Mouse (Mus musculus): Measurements from ENCODE around the gene Lctl. TPM values are rescaled to one million over a fixed set of nuclear protein-coding genes. Genes with fewer than 3 reads are reported as not detected.

The Lctl gene
- polyA plus RNA-seq, 1 experiment from 2014 or later, result 0.16 TPM

DNA sequence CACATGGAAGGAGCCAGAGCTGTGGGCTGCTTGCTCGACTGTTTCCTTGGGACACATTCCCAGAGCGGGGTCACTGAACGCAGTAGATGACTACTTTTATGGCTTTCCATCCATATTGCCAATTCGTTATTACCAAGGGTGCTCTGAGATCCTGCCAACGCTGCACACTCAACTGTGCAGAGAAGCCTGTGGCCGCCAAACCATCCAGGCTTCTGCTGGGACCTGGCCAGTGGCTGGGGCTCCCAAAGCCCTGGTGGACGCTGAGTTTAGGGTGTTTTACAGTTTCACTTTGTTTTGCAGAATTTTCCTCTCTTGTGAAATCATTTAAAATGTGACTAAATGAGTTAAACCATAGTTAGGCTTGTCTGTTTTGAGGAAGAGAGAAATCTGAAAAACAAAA, 32.7 kb upstream of the Lctl start:
- Histone ChIP-seq H3K9ac (ENCODE audit: low read depth, low read length) (peak overlapping the region; percentile 71; the same call in 1 of the 2 replicates), H3K4me2 (replicated peaks; ENCODE audit: low read depth, low read length) (peak overlapping the region; percentile 85), H3K27me3 (ENCODE audit: control insufficient read depth, insufficient read depth, low read length) (no peaks in the 10 kb centered on the region), H3K4me1 (ENCODE audit: control insufficient read depth, insufficient read depth, low read length) (peaks cover 27% of the 10 kb centered on the region), H3K9me3 (ENCODE audit: control insufficient read depth, low read length) (no peaks in the 10 kb centered on the region), H3K36me3 (ENCODE audit: control insufficient read depth, insufficient read depth, low read length) (no peaks in the 10 kb centered on the region), H3K27ac (ENCODE audit: low read depth, low read length) (0 out of 2 replicates have a peak overlapping the region, but pooled peaks have one; percentile 42), H3K4me3 (ENCODE audit: low read length) (peak overlapping the region; percentile 34; the same call in 1 of the 2 replicates)
- ATAC-seq (ENCODE audit: low FRiP score, low TSS enrichment), result no peak
- WGBS, result 18% methylated on average over 7 of the region's 7 CpGs

DNA sequence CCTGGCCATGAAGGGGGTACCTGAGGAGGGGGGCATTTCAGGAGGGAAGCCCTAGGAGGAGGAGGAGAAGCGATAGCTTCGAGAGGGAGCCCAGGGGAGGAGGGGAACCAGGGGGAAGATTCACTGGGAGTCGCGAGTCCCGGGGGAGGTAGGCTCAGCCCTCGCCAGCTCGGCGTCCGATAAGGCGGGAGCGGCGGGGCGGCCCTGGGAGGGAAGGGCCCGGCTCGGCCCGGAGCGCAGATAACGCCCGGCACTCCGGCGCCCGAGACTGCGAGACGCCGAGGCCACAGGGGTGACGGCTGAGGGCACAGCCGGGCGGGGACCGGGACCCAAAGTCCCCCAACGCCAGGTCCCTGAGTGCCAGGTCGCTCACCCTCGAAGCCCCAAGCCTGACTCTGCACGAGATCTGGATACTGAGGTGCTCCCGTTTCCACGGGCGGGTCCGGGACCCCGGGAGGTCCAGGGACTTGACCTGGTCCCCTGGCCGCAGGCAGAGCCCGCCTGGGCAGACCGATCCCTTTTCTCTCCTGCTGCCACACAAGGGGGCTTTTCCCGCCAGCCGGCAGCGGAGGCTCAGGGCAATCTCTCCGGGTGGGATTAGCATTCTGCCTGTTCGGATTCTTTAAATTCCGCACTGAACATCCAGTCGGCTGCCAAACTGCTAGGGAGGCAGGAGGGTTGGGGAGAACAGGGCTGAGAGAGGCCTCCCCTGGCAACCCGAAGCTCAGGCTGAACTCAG, 32.1 kb upstream of the Lctl start:
- peak overlapping the region; percentile 71 for H3K9ac ChIP-seq (ENCODE audit: low read depth, low read length)
- H3K27me3 ChIP-seq (ENCODE audit: control insufficient read depth, insufficient read depth, low read length), result no peaks in the 10 kb centered on the region
- peak; percentile 21; the same call in 1 of the 2 replicates for ATAC-seq (ENCODE audit: low FRiP score, low TSS enrichment)
- H3K4me2 ChIP-seq (replicated peaks; ENCODE audit: low read depth, low read length), result peak overlapping the region; percentile 85
- H3K27ac ChIP-seq (ENCODE audit: low read depth, low read length), result peak overlapping the region; percentile 42; the same call in 1 of the 2 replicates
- H3K9me3 ChIP-seq (ENCODE audit: control insufficient read depth, low read length), result no peaks in the 10 kb centered on the region
- no peaks in the 10 kb centered on the region for H3K36me3 ChIP-seq (ENCODE audit: control insufficient read depth, insufficient read depth, low read length)
- 2% methylated on average over 41 of the region's 49 CpGs for WGBS
- H3K4me3 ChIP-seq (ENCODE audit: low read length), result peak overlapping the region; percentile 34
- H3K4me1 ChIP-seq (ENCODE audit: control insufficient read depth, insufficient read depth, low read length), result peaks cover 26% of the 10 kb centered on the region

DNA sequence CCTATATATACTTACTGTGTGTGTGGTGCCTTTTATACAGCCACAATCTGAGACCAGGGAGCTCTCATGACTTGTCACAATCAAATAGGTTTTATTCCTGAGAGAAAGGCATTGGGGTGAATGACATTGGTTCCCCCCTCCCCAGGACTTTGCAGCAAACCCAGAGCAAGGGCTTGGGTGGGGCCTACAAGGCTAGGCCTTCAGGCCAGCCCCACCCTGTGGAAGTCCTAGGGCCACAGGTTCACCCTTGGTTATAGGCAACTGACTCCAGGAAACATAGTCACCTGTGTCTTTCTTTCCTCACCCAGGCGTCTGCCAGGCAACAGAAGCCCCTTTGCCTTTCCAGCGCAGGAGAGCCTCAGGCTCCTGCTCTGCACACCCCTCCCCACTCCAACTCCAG, 31.0 kb upstream of the Lctl start:
- H3K27ac ChIP-seq (ENCODE audit: low read depth, low read length), result no peak overlapping the region
- no peak overlapping the region for H3K4me3 ChIP-seq (ENCODE audit: low read length)
- no peaks in the 10 kb centered on the region for H3K27me3 ChIP-seq (ENCODE audit: control insufficient read depth, insufficient read depth, low read length)
- H3K36me3 ChIP-seq (ENCODE audit: control insufficient read depth, insufficient read depth, low read length), result no peaks in the 10 kb centered on the region
- WGBS, result 69% methylated on average over 2 of the region's 2 CpGs
- H3K4me1 ChIP-seq (ENCODE audit: control insufficient read depth, insufficient read depth, low read length), result peaks cover 26% of the 10 kb centered on the region
- ATAC-seq (ENCODE audit: low FRiP score, low TSS enrichment), result no peak
- H3K4me2 ChIP-seq (replicated peaks; ENCODE audit: low read depth, low read length), result no peak overlapping the region
- no peaks in the 10 kb centered on the region for H3K9me3 ChIP-seq (ENCODE audit: control insufficient read depth, low read length)
- H3K9ac ChIP-seq (ENCODE audit: low read depth, low read length), result no peak overlapping the region

- no peak overlapping the region for H3K4me2 ChIP-seq (replicated peaks; ENCODE audit: low read depth, low read length)
- H3K4me3 ChIP-seq (ENCODE audit: low read length), result no peak overlapping the region
- H3K9me3 ChIP-seq (ENCODE audit: control insufficient read depth, low read length), result no peaks in the 10 kb centered on the region
- no peaks in the 10 kb centered on the region for H3K36me3 ChIP-seq (ENCODE audit: control insufficient read depth, insufficient read depth, low read length)
- no peak overlapping the region for H3K9ac ChIP-seq (ENCODE audit: low read depth, low read length)
- no peak overlapping the region for H3K27ac ChIP-seq (ENCODE audit: low read depth, low read length)
- H3K27me3 ChIP-seq (ENCODE audit: control insufficient read depth, insufficient read depth, low read length), result no peaks in the 10 kb centered on the region
- WGBS, result 80% methylated on average over 6 of the region's 6 CpGs
- H3K4me1 ChIP-seq (ENCODE audit: control insufficient read depth, insufficient read depth, low read length), result peaks cover 26% of the 10 kb centered on the region
- no peak for ATAC-seq (ENCODE audit: low FRiP score, low TSS enrichment)
These were observed 30.4 kb upstream of the Lctl start for GRCm38 (mm10) chr9:64086543-64086942.

- peak; percentile 51 for ATAC-seq (ENCODE audit: low FRiP score, low TSS enrichment)
- no peak overlapping the region for H3K27ac ChIP-seq (ENCODE audit: low read depth, low read length)
These were observed 29.3 kb upstream of the Lctl start for GRCm38 (mm10) chr9:64087461-64088235.

GRCm38 (mm10) chr9:64088346-64088745, 28.6 kb upstream of the Lctl start:
- no peak for ATAC-seq (ENCODE audit: low FRiP score, low TSS enrichment)
- Histone ChIP-seq H3K9me3 (ENCODE audit: control insufficient read depth, low read length) (no peaks in the 10 kb centered on the region), H3K9ac (ENCODE audit: low read depth, low read length) (no peak overlapping the region), H3K4me1 (ENCODE audit: control insufficient read depth, insufficient read depth, low read length) (peaks cover 26% of the 10 kb centered on the region), H3K27me3 (ENCODE audit: control insufficient read depth, insufficient read depth, low read length) (no peaks in the 10 kb centered on the region), H3K36me3 (ENCODE audit: control insufficient read depth, insufficient read depth, low read length) (no peaks in the 10 kb centered on the region), H3K4me3 (ENCODE audit: low read length) (no peak overlapping the region), H3K27ac (ENCODE audit: low read depth, low read length) (no peak overlapping the region), H3K4me2 (replicated peaks; ENCODE audit: low read depth, low read length) (no peak overlapping the region)
- WGBS, result 93% methylated on average over 7 of the region's 7 CpGs

More at GRCm38 (mm10) chr9:64087461-64088235, 29.3 kb upstream of the Lctl start:
- H3K9ac ChIP-seq (ENCODE audit: low read depth, low read length), result no peak overlapping the region
- H3K36me3 ChIP-seq (ENCODE audit: control insufficient read depth, insufficient read depth, low read length), result no peaks in the 10 kb centered on the region
- H3K4me3 ChIP-seq (ENCODE audit: low read length), result no peak overlapping the region
- H3K9me3 ChIP-seq (ENCODE audit: control insufficient read depth, low read length), result no peaks in the 10 kb centered on the region
- no peak overlapping the region for H3K4me2 ChIP-seq (replicated peaks; ENCODE audit: low read depth, low read length)
- H3K4me1 ChIP-seq (ENCODE audit: control insufficient read depth, insufficient read depth, low read length), result peaks cover 26% of the 10 kb centered on the region
- H3K27me3 ChIP-seq (ENCODE audit: control insufficient read depth, insufficient read depth, low read length), result no peaks in the 10 kb centered on the region
- 35% methylated on average over 5 of the region's 5 CpGs for WGBS

DNA sequence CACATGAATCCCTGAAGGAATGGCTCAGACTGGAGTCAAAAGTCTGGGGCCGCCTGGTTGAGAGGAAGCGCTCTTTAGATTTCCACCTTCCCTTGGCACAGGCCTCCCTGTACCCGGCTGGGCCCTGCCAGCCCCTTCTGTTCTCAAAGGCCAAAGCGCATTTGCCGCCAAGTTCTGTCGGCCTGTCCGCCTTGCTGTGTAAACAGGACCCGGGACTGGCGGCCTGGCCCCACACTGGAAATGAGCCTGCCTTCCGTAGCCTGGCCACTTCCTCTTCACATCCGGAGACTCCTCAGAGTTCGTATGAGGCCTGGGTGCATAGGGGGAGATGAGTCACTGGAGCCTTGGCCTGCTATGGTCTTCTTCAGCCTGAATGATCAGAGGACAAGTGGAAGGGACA, 27.9 kb upstream of the Lctl start:
- H3K27ac ChIP-seq (ENCODE audit: low read depth, low read length), result no peak overlapping the region; the same call in 1 of the 2 replicates

GRCm38 (mm10) chr9:64094083-64094482, 22.9 kb upstream of the Lctl start:
- Histone ChIP-seq H3K9me3 (ENCODE audit: control insufficient read depth, low read length) (no peaks in the 10 kb centered on the region), H3K27me3 (ENCODE audit: control insufficient read depth, insufficient read depth, low read length) (no peaks in the 10 kb centered on the region), H3K4me2 (replicated peaks; ENCODE audit: low read depth, low read length) (no peak overlapping the region), H3K9ac (ENCODE audit: low read depth, low read length) (no peak overlapping the region), H3K4me1 (ENCODE audit: control insufficient read depth, insufficient read depth, low read length) (peaks cover 9% of the 10 kb centered on the region; the same call in 1 of the 2 replicates), H3K36me3 (ENCODE audit: control insufficient read depth, insufficient read depth, low read length) (no peaks in the 10 kb centered on the region), H3K27ac (ENCODE audit: low read depth, low read length) (no peak overlapping the region), H3K4me3 (ENCODE audit: low read length) (no peak overlapping the region)
- 69% methylated on average over 11 of the region's 11 CpGs for whole genome bisulfite sequencing
- ATAC-seq (ENCODE audit: low FRiP score, low TSS enrichment), result 0 out of 2 replicates have a peak, but pooled peaks have one; percentile 28

More for the DNA sequence above, 27.9 kb upstream of the Lctl start:
- Histone ChIP-seq H3K9ac (ENCODE audit: low read depth, low read length) (no peak overlapping the region), H3K4me2 (replicated peaks; ENCODE audit: low read depth, low read length) (no peak overlapping the region), H3K36me3 (ENCODE audit: control insufficient read depth, insufficient read depth, low read length) (no peaks in the 10 kb centered on the region), H3K4me3 (ENCODE audit: low read length) (no peak overlapping the region), H3K4me1 (ENCODE audit: control insufficient read depth, insufficient read depth, low read length) (peaks cover 22% of the 10 kb centered on the region), H3K27me3 (ENCODE audit: control insufficient read depth, insufficient read depth, low read length) (no peaks in the 10 kb centered on the region), H3K9me3 (ENCODE audit: control insufficient read depth, low read length) (no peaks in the 10 kb centered on the region)
- WGBS, result 59% methylated on average over 12 of the region's 12 CpGs
- no peak for ATAC-seq (ENCODE audit: low FRiP score, low TSS enrichment)

DNA sequence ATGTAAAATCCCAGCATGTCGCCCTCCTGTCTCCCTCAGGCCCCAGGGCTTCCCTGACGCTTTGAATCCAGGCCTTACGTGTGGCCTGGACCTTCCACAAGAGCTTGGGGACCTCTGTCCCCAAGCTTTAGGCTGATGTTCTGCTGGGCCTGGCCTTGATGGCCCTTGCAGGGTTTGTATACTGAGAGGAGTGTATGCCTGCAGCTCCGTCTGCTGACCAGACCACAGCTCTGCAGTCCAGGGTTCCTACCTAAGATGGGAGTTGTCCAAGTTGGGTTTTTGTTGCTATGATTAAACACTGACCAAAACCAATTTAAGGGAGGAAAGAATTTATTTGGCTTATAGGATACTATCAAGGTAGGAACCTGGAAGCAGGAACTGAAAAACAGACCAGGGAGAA, 18.7 kb upstream of the Lctl start:
- Histone ChIP-seq H3K4me1 (ENCODE audit: control insufficient read depth, insufficient read depth, low read length) (peaks cover 9% of the 10 kb centered on the region; the same call in 1 of the 2 replicates), H3K36me3 (ENCODE audit: control insufficient read depth, insufficient read depth, low read length) (no peaks in the 10 kb centered on the region), H3K27me3 (ENCODE audit: control insufficient read depth, insufficient read depth, low read length) (no peaks in the 10 kb centered on the region), H3K9me3 (ENCODE audit: control insufficient read depth, low read length) (no peaks in the 10 kb centered on the region), H3K4me2 (replicated peaks; ENCODE audit: low read depth, low read length) (no peak overlapping the region), H3K4me3 (ENCODE audit: low read length) (no peak overlapping the region), H3K27ac (ENCODE audit: low read depth, low read length) (no peak overlapping the region), H3K9ac (ENCODE audit: low read depth, low read length) (no peak overlapping the region)
- no peak for ATAC-seq (ENCODE audit: low FRiP score, low TSS enrichment)
- 68% methylated on average over 4 of the region's 4 CpGs for WGBS
